Mouse (Mus musculus): ENCODE measurements at regions not wholly inside any gene's neighbourhood (a gene's known extent, or its start where the extent isn't known, plus 50 kb on each side); places are given as distances from the start of the nearest gene placed in this dataset.

DNA sequence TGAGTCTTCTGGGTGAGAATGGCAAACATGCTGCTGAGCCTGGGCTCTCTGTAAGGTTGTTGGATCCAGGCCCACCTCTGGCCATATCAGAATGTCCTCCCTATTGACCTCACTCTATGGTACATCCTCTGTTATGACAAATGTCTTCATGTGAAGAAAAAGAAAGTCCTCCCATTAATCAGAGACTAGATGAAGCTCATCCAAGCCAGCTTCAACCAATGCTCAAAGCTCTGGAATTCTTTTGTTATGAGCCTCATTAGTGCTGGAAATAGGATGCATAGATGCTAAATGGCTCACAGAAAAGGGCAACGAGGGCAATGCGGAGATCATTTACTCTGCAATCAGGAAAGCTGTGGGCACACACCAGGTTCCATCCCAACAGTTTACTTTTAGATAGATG lies 135.8 kb downstream of the Gm12728 start:
- no peak for TF ChIP-seq CTCF (IDR thresholded peaks at IDR 0.05)
- no peak for TF ChIP-seq EP300 (IDR thresholded peaks at IDR 0.05)
